Mouse (Mus musculus) intestine, embryonic 15.5 days (tissue): ENCODE data around the gene Tbc1d9b. TPM values are rescaled to one million over a fixed set of nuclear protein-coding genes. Genes with fewer than 3 reads are reported as not detected.
"Not testable (repeated sequence)": the region's sequence is repeated elsewhere in the genome, so short reads cannot be mapped to it uniquely, and the experiment has no call there.

ENCODE experiments used
- ATAC-seq: fragments of 200-750 bp; cut with Nextera tagmentation; 2 replicates; pipeline ENCODE4 v1.8.0; 2017; ENCODE audit warnings: moderate TSS enrichment, moderate library complexity
- H3K27ac ChIP-seq: fragments of 300-500 bp; sonication (generic); 2 replicates; pipeline ENCODE4 v1.5.1; 2015; ENCODE audit warnings: mild to moderate bottlenecking, inconsistent platforms
- H3K27me3 ChIP-seq: fragments of 300-500 bp; sonication (generic); replicated peaks from 2 replicates; pipeline ENCODE4 v1.6.1; 2015; ENCODE audit warnings: inconsistent platforms
- H3K36me3 ChIP-seq: fragments of 300-500 bp; sonication (generic); 2 replicates; pipeline ENCODE4 v1.6.1; 2015; ENCODE audit warnings: inconsistent platforms
- H3K4me1 ChIP-seq: fragments of 300-500 bp; sonication (generic); replicated peaks from 2 replicates; pipeline ENCODE4 v1.6.1; 2015; ENCODE audit warnings: inconsistent platforms
- H3K4me2 ChIP-seq: fragments of 300-500 bp; sonication (generic); replicated peaks from 2 replicates; pipeline ENCODE4 v1.6.1; 2015; ENCODE audit warnings: mild to moderate bottlenecking, inconsistent platforms
- H3K4me3 ChIP-seq: fragments of 300-500 bp; sonication (generic); replicated peaks from 2 replicates; pipeline ENCODE4 v1.5.1; 2015; ENCODE audit warnings: inconsistent platforms
- H3K9ac ChIP-seq: fragments of 300-500 bp; sonication (generic); 2 replicates; pipeline ENCODE4 v1.6.1; 2015; ENCODE audit warnings: inconsistent platforms
- H3K9me3 ChIP-seq: fragments of 300-500 bp; sonication (generic); 2 replicates; pipeline ENCODE4 v1.6.1; 2016; ENCODE audit warnings: inconsistent platforms
- WGBS: fragments of 180-500 bp; shearing (Covaris S2); methylation state at CpG from one replicate; pipeline ENCODE4 v1.1.7; 2015; 5-methylcytosine and 5-hydroxymethylcytosine counted together
- polyA plus RNA-seq: library from polyadenylated mRNA; unstranded; fragments of >200 nt; fragmentation: Nextera tagmentation; extraction: Ambion mirVana; gene quantifications from 2 replicates; pipeline ENCODE4 v1.2.1, GENCODE M21; 2015

The Tbc1d9b gene
- polyA plus RNA-seq, 1 experiment from 2014 or later: 31.5 TPM

GRCm38 (mm10) chr11:50162338-50163050 lies 31.3 kb downstream of the Tbc1d9b start:
- Histone ChIP-seq H3K27ac (no peak overlapping the region), H3K4me1 (no peaks in the 10 kb centered on the region), H3K27me3 (no peaks in the 10 kb centered on the region), H3K9ac (no peak overlapping the region), H3K36me3 (peaks cover 32% of the 10 kb centered on the region; the same call in 1 of the 2 replicates), H3K4me2 (no peak overlapping the region), H3K9me3 (no peaks in the 10 kb centered on the region), H3K4me3 (no peak overlapping the region)
- no peak for ATAC-seq
- 87% methylated on average over 3 of the region's 3 CpGs for WGBS

DNA sequence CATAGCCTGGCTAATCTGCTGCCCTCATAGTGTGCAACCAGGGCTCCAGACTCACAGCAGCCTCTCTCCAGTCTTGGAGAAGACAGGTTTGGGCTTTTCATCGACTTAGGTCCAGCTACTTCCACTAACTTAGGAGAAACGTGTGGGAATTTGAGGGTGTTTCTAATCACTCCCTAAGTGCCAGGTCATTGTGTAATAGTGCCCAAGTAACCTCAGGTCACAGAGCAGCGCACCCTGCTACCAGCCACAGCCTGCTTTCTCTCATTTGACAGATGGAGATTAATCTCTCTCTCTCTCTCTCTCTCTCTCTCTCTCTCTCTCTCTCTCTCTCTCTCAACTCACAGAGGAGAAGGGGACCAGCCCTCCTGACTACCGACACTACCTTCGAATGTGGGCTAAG lies 37.2 kb downstream of the Tbc1d9b start:
- no peak overlapping the region for H3K9ac ChIP-seq
- no peaks in the 10 kb centered on the region for H3K4me1 ChIP-seq
- ATAC-seq: no peak
- no peak overlapping the region for H3K27ac ChIP-seq
- peaks cover 29% of the 10 kb centered on the region for H3K36me3 ChIP-seq
- no peak overlapping the region for H3K4me3 ChIP-seq
- WGBS: 90% methylated on average over 5 of the region's 5 CpGs
- H3K27me3 ChIP-seq: no peaks in the 10 kb centered on the region
- no peaks in the 10 kb centered on the region for H3K9me3 ChIP-seq
- no peak overlapping the region for H3K4me2 ChIP-seq

- not testable (repeated sequence) for H3K4me1 ChIP-seq, H3K36me3 ChIP-seq, H3K27me3 ChIP-seq, H3K9me3 ChIP-seq
- peak within 1 kb of the TSS; percentile 73 for H3K9ac ChIP-seq
- H3K4me2 ChIP-seq: peak within 1 kb of the TSS; percentile 73
- peak within 1 kb of the TSS; percentile 48; the same call in 1 of the 2 replicates for H3K27ac ChIP-seq
- peak within 1 kb of the TSS; percentile 70 for H3K4me3 ChIP-seq
- peak; percentile 61 for ATAC-seq
- 4% methylated on average over 19 of the region's 19 CpGs for WGBS
Observed at GRCm38 (mm10) chr11:50174111-50174729, 43.0 kb downstream of the Tbc1d9b start, which contains the start of gene Mrnip. Gene Mrnip, plus strand, starts transcription at chr11:50174444.

- Histone ChIP-seq H3K4me1 (peaks cover 6% of the 10 kb centered on the region; the same call in 1 of the 2 replicates), H3K4me3 (peak overlapping the region; percentile 70), H3K36me3 (peaks cover 8% of the 10 kb centered on the region; the same call in 1 of the 2 replicates), H3K27ac (peak overlapping the region; percentile 48; the same call in 1 of the 2 replicates), H3K9ac (peak overlapping the region; percentile 73), H3K27me3 (no peaks in the 10 kb centered on the region), H3K9me3 (no peaks in the 10 kb centered on the region), H3K4me2 (peak overlapping the region; percentile 73)
- ATAC-seq: peak; percentile 99
- under 1% methylated on average over 27 of the region's 27 CpGs for WGBS
Observed at GRCm38 (mm10) chr11:50174730-50175187, 43.6 kb downstream of the Tbc1d9b start.

- no peaks in the 10 kb centered on the region for H3K27me3 ChIP-seq
- no peak for ATAC-seq
- no peak overlapping the region for H3K4me3 ChIP-seq
- no peak overlapping the region for H3K27ac ChIP-seq
- H3K4me2 ChIP-seq: no peak overlapping the region
- peaks cover 1% of the 10 kb centered on the region; the same call in 1 of the 2 replicates for H3K36me3 ChIP-seq
- H3K4me1 ChIP-seq: peaks cover 6% of the 10 kb centered on the region; the same call in 1 of the 2 replicates
- 57% methylated on average over 3 of the region's 3 CpGs for WGBS
- no peak overlapping the region for H3K9ac ChIP-seq
- no peaks in the 10 kb centered on the region for H3K9me3 ChIP-seq
Observed at GRCm38 (mm10) chr11:50176351-50176750, 45.2 kb downstream of the Tbc1d9b start.

- Histone ChIP-seq H3K4me1 (peaks cover 6% of the 10 kb centered on the region; the same call in 1 of the 2 replicates), H3K4me3 (no peak overlapping the region), H3K27me3 (no peaks in the 10 kb centered on the region), H3K27ac (no peak overlapping the region), H3K9me3 (no peaks in the 10 kb centered on the region), H3K9ac (no peak overlapping the region), H3K36me3 (no peaks in the 10 kb centered on the region), H3K4me2 (no peak overlapping the region)
- ATAC-seq: no peak
- 64% methylated on average over 6 of the region's 6 CpGs for WGBS
Observed at GRCm38 (mm10) chr11:50177111-50177510, 45.9 kb downstream of the Tbc1d9b start.

GRCm38 (mm10) chr11:50178532-50179488 lies 47.6 kb downstream of the Tbc1d9b start:
- Histone ChIP-seq H3K27ac (no peak overlapping the region), H3K36me3 (no peaks in the 10 kb centered on the region), H3K27me3 (no peaks in the 10 kb centered on the region), H3K4me1 (peaks cover 8% of the 10 kb centered on the region; the same call in 1 of the 2 replicates), H3K9me3 (no peaks in the 10 kb centered on the region), H3K4me2 (no peak overlapping the region), H3K9ac (no peak overlapping the region), H3K4me3 (no peak overlapping the region)
- 71% methylated on average over 5 of the region's 5 CpGs for WGBS
- ATAC-seq: no peak

GRCm38 (mm10) chr11:50180478-50181231 lies 49.5 kb downstream of the Tbc1d9b start:
- WGBS: 74% methylated on average over 6 of the region's 6 CpGs
- Histone ChIP-seq H3K4me1 (0 out of 2 replicates have a peak, but pooled peaks cover 2% of the 10 kb centered on the region), H3K4me2 (no peak overlapping the region), H3K9ac (no peak overlapping the region), H3K9me3 (no peaks in the 10 kb centered on the region), H3K4me3 (no peak overlapping the region), H3K27me3 (no peaks in the 10 kb centered on the region), H3K27ac (no peak overlapping the region), H3K36me3 (no peaks in the 10 kb centered on the region)
- no peak for ATAC-seq

GRCm38 (mm10) chr11:50182702-50183101 lies 51.5 kb downstream of the Tbc1d9b start:
- 75% methylated on average over 4 of the region's 4 CpGs for WGBS
- H3K9me3 ChIP-seq: no peaks in the 10 kb centered on the region
- 0 out of 2 replicates have a peak, but pooled peaks cover 2% of the 10 kb centered on the region for H3K4me1 ChIP-seq
- no peak overlapping the region for H3K27ac ChIP-seq
- no peaks in the 10 kb centered on the region for H3K27me3 ChIP-seq
- H3K9ac ChIP-seq: no peak overlapping the region
- H3K36me3 ChIP-seq: no peaks in the 10 kb centered on the region
- no peak for ATAC-seq
- no peak overlapping the region for H3K4me3 ChIP-seq
- H3K4me2 ChIP-seq: no peak overlapping the region

- no peak overlapping the region for H3K9ac ChIP-seq
- no peaks in the 10 kb centered on the region for H3K9me3 ChIP-seq
- H3K4me3 ChIP-seq: no peak overlapping the region
- H3K4me1 ChIP-seq: 0 out of 2 replicates have a peak, but pooled peaks cover 2% of the 10 kb centered on the region
- H3K4me2 ChIP-seq: no peak overlapping the region
- whole genome bisulfite sequencing: 75% methylated on average over 3 of the region's 3 CpGs
- H3K27me3 ChIP-seq: no peaks in the 10 kb centered on the region
- no peak overlapping the region for H3K27ac ChIP-seq
- no peak for ATAC-seq
- H3K36me3 ChIP-seq: no peaks in the 10 kb centered on the region
Observed at GRCm38 (mm10) chr11:50184788-50185187, 53.6 kb downstream of the Tbc1d9b start.

DNA sequence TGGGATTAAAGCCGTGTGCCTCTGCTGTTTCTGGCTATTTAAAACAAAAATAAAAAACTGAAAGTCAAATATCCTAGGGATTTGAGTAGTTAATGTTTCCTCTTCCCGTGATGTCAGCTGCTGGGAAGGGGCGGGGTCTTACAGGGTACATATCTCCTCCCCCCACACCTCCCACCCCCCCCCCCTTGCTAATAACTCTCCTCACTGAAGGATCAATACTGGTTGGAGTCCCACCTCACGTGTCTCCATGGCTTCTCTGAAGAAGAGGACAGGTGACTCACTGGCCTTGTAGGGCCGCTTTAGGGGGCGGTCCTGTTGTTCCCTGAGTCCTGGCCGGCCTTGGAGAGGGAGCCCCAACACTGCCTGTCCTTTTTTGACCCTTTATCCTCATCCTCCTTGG lies 57.5 kb downstream of the Tbc1d9b start:
- Histone ChIP-seq H3K4me3 (no peak overlapping the region), H3K27me3 (no peaks in the 10 kb centered on the region), H3K36me3 (no peaks in the 10 kb centered on the region), H3K9me3 (no peaks in the 10 kb centered on the region), H3K4me2 (no peak overlapping the region), H3K4me1 (no peaks in the 10 kb centered on the region), H3K27ac (no peak overlapping the region), H3K9ac (no peak overlapping the region)
- ATAC-seq: peak; percentile 45; the same call in 1 of the 2 replicates
- 48% methylated on average over 7 of the region's 7 CpGs for WGBS
